Mouse (Mus musculus) midbrain, embryonic 13.5 days (tissue): ENCODE results near the gene Stmn3. TPM values are rescaled to one million over a fixed set of nuclear protein-coding genes. Genes with fewer than 3 reads are reported as not detected.

Experiments
- ATAC-seq: fragments of 200-750 bp; cut with Nextera tagmentation; 2 replicates; pipeline ENCODE4 v1.8.0; 2017; ENCODE audit warnings: mild to moderate bottlenecking, moderate TSS enrichment, moderate library complexity
- H3K27ac ChIP-seq: fragments of 300-500 bp; sonication (generic); 2 replicates; pipeline ENCODE4 v1.5.1; 2015; ENCODE audit warnings: inconsistent platforms, mild to moderate bottlenecking, moderate library complexity
- H3K27me3 ChIP-seq: fragments of 300-500 bp; sonication (generic); 2 replicates; pipeline ENCODE4 v1.6.1; 2015; ENCODE audit warnings: mild to moderate bottlenecking, inconsistent platforms
- H3K36me3 ChIP-seq: fragments of 300-500 bp; sonication (generic); 2 replicates; pipeline ENCODE4 v1.6.1; 2015; ENCODE audit warnings: mild to moderate bottlenecking, inconsistent platforms
- H3K4me1 ChIP-seq: fragments of 300-500 bp; sonication (generic); replicated peaks from 2 replicates; pipeline ENCODE4 v1.6.1; 2015; ENCODE audit warnings: inconsistent platforms
- H3K4me2 ChIP-seq: fragments of 300-500 bp; sonication (generic); replicated peaks from 2 replicates; pipeline ENCODE4 v1.6.1; 2015; ENCODE audit warnings: moderate library complexity, mild to moderate bottlenecking, inconsistent platforms
- H3K4me3 ChIP-seq: fragments of 300-500 bp; sonication (generic); replicated peaks from 2 replicates; pipeline ENCODE4 v1.5.1; 2015; ENCODE audit warnings: mild to moderate bottlenecking, inconsistent platforms
- H3K9ac ChIP-seq: fragments of 300-500 bp; sonication (generic); replicated peaks from 2 replicates; pipeline ENCODE4 v1.6.1; 2015; ENCODE audit warnings: mild to moderate bottlenecking, inconsistent platforms
- H3K9me3 ChIP-seq: fragments of 300-500 bp; sonication (generic); 2 replicates; pipeline ENCODE4 v1.6.1; 2016; ENCODE audit warnings: mild to moderate bottlenecking, inconsistent platforms
- WGBS: fragments of 180-500 bp; shearing (Covaris S2); methylation state at CpG from one replicate; pipeline ENCODE4 v1.1.7; 2015; 5-methylcytosine and 5-hydroxymethylcytosine counted together
- polyA plus RNA-seq: library from polyadenylated mRNA; unstranded; fragments of >200 nt; fragmentation: Nextera tagmentation; extraction: Ambion mirVana; gene quantifications from 2 replicates; pipeline ENCODE4 v1.2.1, GENCODE M21; 2015

Stmn3 gene
- polyA plus RNA-seq, 1 experiment from 2014 or later: 996 TPM

GRCm38 (mm10) chr2:181279968-181280367, 34.3 kb downstream of the Stmn3 start:
- Histone ChIP-seq H3K36me3 (peaks cover 57% of the 10 kb centered on the region), H3K27ac (no peak overlapping the region), H3K4me1 (no peaks in the 10 kb centered on the region), H3K9me3 (no peaks in the 10 kb centered on the region), H3K27me3 (no peaks in the 10 kb centered on the region), H3K4me3 (no peak overlapping the region), H3K9ac (no peak overlapping the region), H3K4me2 (no peak overlapping the region)
- no peak for ATAC-seq
- 88% methylated on average over 1 of the region's 1 CpGs for WGBS

- H3K4me3 ChIP-seq: no peak overlapping the region
- WGBS: 89% methylated on average over 3 of the region's 3 CpGs
- no peak overlapping the region for H3K9ac ChIP-seq
- H3K4me2 ChIP-seq: no peak overlapping the region
- H3K4me1 ChIP-seq: no peaks in the 10 kb centered on the region
- no peak for ATAC-seq
- H3K36me3 ChIP-seq: peaks cover 58% of the 10 kb centered on the region
- H3K9me3 ChIP-seq: no peaks in the 10 kb centered on the region
- no peak overlapping the region for H3K27ac ChIP-seq
- H3K27me3 ChIP-seq: no peaks in the 10 kb centered on the region
These were observed 36.4 kb downstream of the Stmn3 start for GRCm38 (mm10) chr2:181277866-181278265.

GRCm38 (mm10) chr2:181276766-181277165, 37.5 kb downstream of the Stmn3 start:
- Histone ChIP-seq H3K4me2 (no peak overlapping the region), H3K9me3 (no peaks in the 10 kb centered on the region), H3K9ac (no peak overlapping the region), H3K4me3 (no peak overlapping the region), H3K27me3 (no peaks in the 10 kb centered on the region), H3K36me3 (peaks cover 55% of the 10 kb centered on the region), H3K27ac (no peak overlapping the region), H3K4me1 (no peaks in the 10 kb centered on the region)
- WGBS: 86% methylated on average over 1 of the region's 1 CpGs
- ATAC-seq: no peak

GRCm38 (mm10) chr2:181274639-181275038, 39.7 kb downstream of the Stmn3 start:
- no peak overlapping the region for H3K4me2 ChIP-seq
- no peak for ATAC-seq
- no peak overlapping the region for H3K4me3 ChIP-seq
- H3K27me3 ChIP-seq: no peaks in the 10 kb centered on the region
- WGBS: 79% methylated on average over 4 of the region's 4 CpGs
- no peak overlapping the region for H3K9ac ChIP-seq
- H3K36me3 ChIP-seq: peaks cover 69% of the 10 kb centered on the region
- H3K4me1 ChIP-seq: no peaks in the 10 kb centered on the region
- H3K9me3 ChIP-seq: no peaks in the 10 kb centered on the region
- H3K27ac ChIP-seq: no peak overlapping the region

GRCm38 (mm10) chr2:181273829-181274228, 40.5 kb downstream of the Stmn3 start:
- no peak for ATAC-seq
- Histone ChIP-seq H3K27ac (no peak overlapping the region), H3K36me3 (peaks cover 75% of the 10 kb centered on the region), H3K4me3 (no peak overlapping the region), H3K9me3 (no peaks in the 10 kb centered on the region), H3K27me3 (no peaks in the 10 kb centered on the region), H3K4me2 (no peak overlapping the region), H3K4me1 (no peaks in the 10 kb centered on the region), H3K9ac (no peak overlapping the region)
- 97% methylated on average over 2 of the region's 2 CpGs for WGBS

- Histone ChIP-seq H3K9me3 (no peaks in the 10 kb centered on the region), H3K27ac (no peak overlapping the region), H3K4me2 (no peak overlapping the region), H3K27me3 (no peaks in the 10 kb centered on the region), H3K9ac (no peak overlapping the region), H3K4me3 (no peak overlapping the region), H3K36me3 (peaks cover 74% of the 10 kb centered on the region), H3K4me1 (no peaks in the 10 kb centered on the region)
- 95% methylated on average over 2 of the region's 2 CpGs for WGBS
- no peak for ATAC-seq
These were observed 42.2 kb downstream of the Stmn3 start for GRCm38 (mm10) chr2:181272092-181272491.

- WGBS: 97% methylated on average over 2 of the region's 2 CpGs
- no peak for ATAC-seq
- Histone ChIP-seq H3K27ac (no peak overlapping the region), H3K4me3 (no peak overlapping the region), H3K36me3 (peaks cover 84% of the 10 kb centered on the region), H3K4me1 (no peaks in the 10 kb centered on the region), H3K27me3 (no peaks in the 10 kb centered on the region), H3K4me2 (no peak overlapping the region), H3K9ac (no peak overlapping the region), H3K9me3 (no peaks in the 10 kb centered on the region)
These were observed 47.5 kb downstream of the Stmn3 start for GRCm38 (mm10) chr2:181266839-181267238.

Other genes starting within 250 kb of the Stmn3 start
- 44.0 and 47.3 TPM in 2 replicates for gene Kcnq2, start 179.2 kb downstream of the Stmn3 start, polyA plus RNA-seq
- 3.5 and 3.8 TPM in 2 replicates for gene Eef1a2, start 157.5 kb downstream of the Stmn3 start, polyA plus RNA-seq
- 470 and 482 TPM in 2 replicates for gene Ppdpf, start 127.3 kb downstream of the Stmn3 start, polyA plus RNA-seq
- not detected in 2 replicates for gene Ptk6, start 111.7 kb downstream of the Stmn3 start, polyA plus RNA-seq
- gene Srms, start 101.3 kb downstream of the Stmn3 start, polyA plus RNA-seq: 0.10 TPM in 1 of 2 replicates, not detected in the other
- 0.13 TPM in 1 of 2 replicates, not detected in the other for gene Fndc11, start 94.5 kb downstream of the Stmn3 start, polyA plus RNA-seq
- 0.34 TPM in 2 replicates for gene Helz2, start 72.5 kb downstream of the Stmn3 start, polyA plus RNA-seq
- 19.7 and 19.9 TPM in 2 replicates for gene Gmeb2, start 26.5 kb downstream of the Stmn3 start, polyA plus RNA-seq
- gene Rtel1, start 5.2 kb upstream of the Stmn3 start, polyA plus RNA-seq: 33.6 and 40.6 TPM in 2 replicates
- gene Zgpat, start 50.4 kb upstream of the Stmn3 start, polyA plus RNA-seq: 71.5 and 78.5 TPM in 2 replicates
- 91.6 and 95.9 TPM in 2 replicates for gene Arfrp1, start 50.9 kb upstream of the Stmn3 start, polyA plus RNA-seq
- 42.1 and 46.7 TPM in 2 replicates for gene Lime1, start 65.6 kb upstream of the Stmn3 start, polyA plus RNA-seq
- 24.1 and 24.3 TPM in 2 replicates for gene Zbtb46, start 144.9 kb upstream of the Stmn3 start, polyA plus RNA-seq
- gene Abhd16b, start 178.7 kb upstream of the Stmn3 start, polyA plus RNA-seq: not detected in 2 replicates
- gene Tpd52l2, start 182.6 kb upstream of the Stmn3 start, polyA plus RNA-seq: 116 and 121 TPM in 2 replicates
- gene Dnajc5, start 206.0 kb upstream of the Stmn3 start, polyA plus RNA-seq: 198 and 209 TPM in 2 replicates